Mouse (Mus musculus): Measurements from ENCODE around the gene Nkrf.

DNA sequence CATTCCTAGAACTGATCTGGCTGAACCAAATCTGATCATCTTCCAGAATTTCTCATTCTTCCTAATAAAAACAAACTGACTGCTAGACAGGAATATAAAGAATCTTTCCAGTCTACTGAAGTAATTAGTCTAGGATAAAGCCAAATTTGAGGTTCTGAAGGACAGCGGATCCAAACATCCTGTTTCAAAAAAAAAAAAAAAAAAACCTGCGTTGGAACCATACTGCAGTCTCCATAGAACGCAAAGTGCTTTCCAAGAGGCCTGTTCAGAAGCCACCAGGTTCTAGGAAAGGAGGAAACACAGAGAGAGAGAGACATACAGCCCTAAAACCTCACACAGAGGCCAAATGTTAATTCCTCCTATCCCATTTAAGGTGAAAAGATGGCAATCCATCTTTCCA, 1.0 kb downstream of the Nkrf start:
- TF ChIP-seq CTCF (conservative IDR thresholded peaks at IDR 0.05; ENCODE audit: insufficient read depth, insufficient read length, low read depth, low read length): no peak
- TF ChIP-seq POLR2A (IDR thresholded peaks at IDR 0.05; ENCODE audit: low read depth, low read length): no peak
